Mouse (Mus musculus) liver, embryonic 15.5 days (tissue): ENCODE measurements around the gene Il17ra. TPM values are rescaled to one million over a fixed set of nuclear protein-coding genes. Genes with fewer than 3 reads are reported as not detected.

Source experiments
- ATAC-seq: fragments of 200-750 bp; cut with Nextera tagmentation; 2 replicates; pipeline ENCODE4 v1.8.0; 2017; ENCODE audit warnings: moderate number of reproducible peaks, mild to moderate bottlenecking, moderate library complexity; ENCODE audit not compliant: insufficient read depth
- H3K27ac ChIP-seq: fragments of 300-500 bp; sonication (generic); replicated peaks from 2 replicates; pipeline ENCODE4 v1.5.1; 2015; ENCODE audit warnings: mild to moderate bottlenecking, inconsistent platforms
- H3K27me3 ChIP-seq: fragments of 300-500 bp; sonication (generic); 2 replicates; pipeline ENCODE4 v1.6.1; 2015; ENCODE audit warnings: mild to moderate bottlenecking, inconsistent platforms
- H3K36me3 ChIP-seq: fragments of 300-500 bp; sonication (generic); replicated peaks from 2 replicates; pipeline ENCODE4 v1.6.1; 2015; ENCODE audit warnings: moderate library complexity, mild to moderate bottlenecking, inconsistent platforms
- H3K4me1 ChIP-seq: fragments of 300-500 bp; sonication (generic); replicated peaks from 2 replicates; pipeline ENCODE4 v1.6.1; 2015; ENCODE audit warnings: inconsistent platforms
- H3K4me2 ChIP-seq: fragments of 300-500 bp; sonication (generic); 2 replicates; pipeline ENCODE4 v1.6.1; 2015; ENCODE audit warnings: moderate library complexity, mild to moderate bottlenecking, inconsistent platforms
- H3K4me3 ChIP-seq: fragments of 300-500 bp; sonication (generic); replicated peaks from 2 replicates; pipeline ENCODE4 v1.5.1; 2015; ENCODE audit warnings: mild to moderate bottlenecking, inconsistent platforms
- H3K9ac ChIP-seq: fragments of 300-500 bp; sonication (generic); 2 replicates; pipeline ENCODE4 v1.6.1; 2015; ENCODE audit warnings: moderate library complexity, mild to moderate bottlenecking, inconsistent platforms
- H3K9me3 ChIP-seq: fragments of 300-500 bp; sonication (generic); replicated peaks from 2 replicates; pipeline ENCODE4 v1.6.1; 2016; ENCODE audit warnings: inconsistent platforms
- WGBS: fragments of 180-500 bp; shearing (Covaris S2); methylation state at CpG from one replicate; pipeline ENCODE4 v1.1.7; 2015; ENCODE audit warnings: mixed read lengths; ENCODE audit not compliant: insufficient replicate concordance; 5-methylcytosine and 5-hydroxymethylcytosine counted together
- polyA plus RNA-seq: library from polyadenylated mRNA; unstranded; fragments of >200 nt; fragmentation: Nextera tagmentation; extraction: Ambion mirVana; gene quantifications from 2 replicates; pipeline ENCODE4 v1.2.1, GENCODE M21; 2015

Gene Il17ra
- polyA plus RNA-seq, 1 experiment from 2014 or later = 10.4 TPM

- no peak overlapping the region for H3K4me3 ChIP-seq
- no peak overlapping the region for H3K9ac ChIP-seq
- H3K27me3 ChIP-seq = peaks cover 21% of the 10 kb centered on the region
- peaks cover 22% of the 10 kb centered on the region for H3K4me1 ChIP-seq
- no peak overlapping the region for H3K27ac ChIP-seq
- H3K36me3 ChIP-seq = no peaks in the 10 kb centered on the region
- 78% methylated on average over 5 of the region's 5 CpGs for WGBS
- H3K9me3 ChIP-seq = no peaks in the 10 kb centered on the region
- ATAC-seq = no peak
- H3K4me2 ChIP-seq = no peak overlapping the region
Observed at GRCm38 (mm10) chr6:120457751-120458150, 5.3 kb upstream of the Il17ra start.

GRCm38 (mm10) chr6:120461217-120461616, 1.8 kb upstream of the Il17ra start:
- Histone ChIP-seq H3K36me3 (no peaks in the 10 kb centered on the region), H3K9ac (no peak overlapping the region), H3K4me2 (no peak overlapping the region), H3K4me1 (peaks cover 34% of the 10 kb centered on the region), H3K27me3 (peaks cover 23% of the 10 kb centered on the region), H3K4me3 (no peak overlapping the region), H3K27ac (no peak overlapping the region), H3K9me3 (no peaks in the 10 kb centered on the region)
- 63% methylated on average over 15 of the region's 15 CpGs for WGBS
- no peak for ATAC-seq

GRCm38 (mm10) chr6:120462251-120462650, 796 bp upstream of the Il17ra start:
- H3K27me3 ChIP-seq = peaks cover 23% of the 10 kb centered on the region
- no peaks in the 10 kb centered on the region for H3K36me3 ChIP-seq
- peaks cover 45% of the 10 kb centered on the region for H3K4me1 ChIP-seq
- H3K4me2 ChIP-seq = no peak overlapping the region
- no peaks in the 10 kb centered on the region for H3K9me3 ChIP-seq
- H3K9ac ChIP-seq = no peak overlapping the region
- WGBS = 54% methylated on average over 6 of the region's 6 CpGs
- ATAC-seq = no peak
- H3K4me3 ChIP-seq = no peak overlapping the region
- no peak overlapping the region for H3K27ac ChIP-seq

GRCm38 (mm10) chr6:120463884-120464283, 837 bp downstream of the Il17ra start:
- Histone ChIP-seq H3K27me3 (peaks cover 23% of the 10 kb centered on the region), H3K4me3 (peak overlapping the region; percentile 83), H3K9ac (peak overlapping the region; percentile 83), H3K4me2 (peak overlapping the region; percentile 99), H3K36me3 (no peaks in the 10 kb centered on the region), H3K9me3 (no peaks in the 10 kb centered on the region), H3K4me1 (peaks cover 56% of the 10 kb centered on the region), H3K27ac (peak overlapping the region; percentile 79)
- ATAC-seq = no peak
- WGBS = 1% methylated on average over 11 of the region's 11 CpGs

GRCm38 (mm10) chr6:120464406-120464939, 1.4 kb downstream of the Il17ra start:
- Histone ChIP-seq H3K4me3 (peak overlapping the region; percentile 83), H3K9ac (peak overlapping the region; percentile 83), H3K27me3 (peaks cover 23% of the 10 kb centered on the region), H3K4me2 (peak overlapping the region; percentile 99), H3K9me3 (no peaks in the 10 kb centered on the region), H3K27ac (peak overlapping the region; percentile 79; the same call in 1 of the 2 replicates), H3K36me3 (no peaks in the 10 kb centered on the region), H3K4me1 (peaks cover 59% of the 10 kb centered on the region)
- WGBS = 32% methylated on average over 9 of the region's 9 CpGs
- no peak for ATAC-seq

GRCm38 (mm10) chr6:120465393-120465792, 2.3 kb downstream of the Il17ra start:
- peak overlapping the region; percentile 21; the same call in 1 of the 2 replicates for H3K27ac ChIP-seq
- 0 out of 2 replicates have a peak overlapping the region, but pooled peaks have one; percentile 1 for H3K9ac ChIP-seq
- H3K4me1 ChIP-seq = peaks cover 69% of the 10 kb centered on the region
- no peaks in the 10 kb centered on the region for H3K36me3 ChIP-seq
- 27% methylated on average over 4 of the region's 4 CpGs for WGBS
- H3K27me3 ChIP-seq = peaks cover 22% of the 10 kb centered on the region
- no peaks in the 10 kb centered on the region for H3K9me3 ChIP-seq
- ATAC-seq = no peak
- H3K4me3 ChIP-seq = no peak overlapping the region
- peak overlapping the region; percentile 32; the same call in 1 of the 2 replicates for H3K4me2 ChIP-seq

- Histone ChIP-seq H3K4me2 (peak overlapping the region; percentile 27), H3K27ac (peak overlapping the region; percentile 58), H3K27me3 (peaks cover 10% of the 10 kb centered on the region), H3K9ac (no peak overlapping the region), H3K4me1 (peaks cover 73% of the 10 kb centered on the region), H3K36me3 (no peaks in the 10 kb centered on the region), H3K9me3 (no peaks in the 10 kb centered on the region), H3K4me3 (no peak overlapping the region)
- ATAC-seq = no peak
- WGBS = 15% methylated on average over 10 of the region's 10 CpGs
Observed at GRCm38 (mm10) chr6:120466609-120467329, 3.7 kb downstream of the Il17ra start.

- Histone ChIP-seq H3K4me1 (peaks cover 81% of the 10 kb centered on the region), H3K9ac (no peak overlapping the region), H3K36me3 (no peaks in the 10 kb centered on the region), H3K4me2 (no peak overlapping the region), H3K27ac (no peak overlapping the region), H3K27me3 (no peaks in the 10 kb centered on the region), H3K4me3 (no peak overlapping the region), H3K9me3 (no peaks in the 10 kb centered on the region)
- ATAC-seq = no peak
- 73% methylated on average over 4 of the region's 4 CpGs for WGBS
Observed at GRCm38 (mm10) chr6:120468259-120468658, 5.2 kb downstream of the Il17ra start.

GRCm38 (mm10) chr6:120469268-120469667, 6.2 kb downstream of the Il17ra start:
- Histone ChIP-seq H3K36me3 (peaks cover 5% of the 10 kb centered on the region; the same call in 1 of the 2 replicates), H3K27me3 (no peaks in the 10 kb centered on the region), H3K4me3 (no peak overlapping the region), H3K27ac (no peak overlapping the region), H3K9me3 (no peaks in the 10 kb centered on the region), H3K9ac (no peak overlapping the region), H3K4me2 (no peak overlapping the region), H3K4me1 (peaks cover 81% of the 10 kb centered on the region)
- WGBS = 55% methylated on average over 3 of the region's 3 CpGs
- ATAC-seq = no peak

- H3K4me1 ChIP-seq = peaks cover 80% of the 10 kb centered on the region
- ATAC-seq = no peak
- H3K4me2 ChIP-seq = no peak overlapping the region; the same call in 1 of the 2 replicates
- H3K4me3 ChIP-seq = no peak overlapping the region
- no peak overlapping the region for H3K9ac ChIP-seq
- no peaks in the 10 kb centered on the region for H3K27me3 ChIP-seq
- no peaks in the 10 kb centered on the region for H3K9me3 ChIP-seq
- H3K27ac ChIP-seq = 0 out of 2 replicates have a peak overlapping the region, but pooled peaks have one; percentile 26
- peaks cover 8% of the 10 kb centered on the region for H3K36me3 ChIP-seq
Observed at GRCm38 (mm10) chr6:120469770-120470169, 6.7 kb downstream of the Il17ra start.

GRCm38 (mm10) chr6:120470666-120471065, 7.6 kb downstream of the Il17ra start:
- Histone ChIP-seq H3K9ac (no peak overlapping the region), H3K4me1 (peaks cover 77% of the 10 kb centered on the region), H3K27me3 (no peaks in the 10 kb centered on the region), H3K4me3 (no peak overlapping the region), H3K9me3 (no peaks in the 10 kb centered on the region), H3K36me3 (peaks cover 17% of the 10 kb centered on the region), H3K27ac (0 out of 2 replicates have a peak overlapping the region, but pooled peaks have one; percentile 26), H3K4me2 (no peak overlapping the region)
- no peak for ATAC-seq
- whole genome bisulfite sequencing = 33% methylated on average over 1 of the region's 1 CpGs
